Mouse (Mus musculus): Measurements from ENCODE around the gene Zfp467.

GRCm38 (mm10) chr6:48393811-48394210 is 51.8 kb downstream of the Zfp467 start:
- TF ChIP-seq CTCF (IDR thresholded peaks at IDR 0.05) (no peak), EP300 (IDR thresholded peaks at IDR 0.05) (no peak)

Data from lung, postnatal 0 days (tissue).